Mouse (Mus musculus) midbrain, postnatal 0 days (tissue): ENCODE data around the gene Mmrn1. TPM values are rescaled to one million over a fixed set of nuclear protein-coding genes. Genes with fewer than 3 reads are reported as not detected.

ENCODE experiments used
- ATAC-seq: fragments of 200-750 bp; cut with Nextera tagmentation; 2 replicates; pipeline ENCODE4 v1.8.0; 2017; ENCODE audit warnings: moderate number of reproducible peaks, mild to moderate bottlenecking, moderate TSS enrichment, moderate library complexity; ENCODE audit not compliant: low FRiP score
- DNase-seq: peaks from one replicate; pipeline ENCODE4 v3.0.0-alpha.2; 2015; ENCODE audit warnings: low spot score
- H3K27ac ChIP-seq: fragments of 300-500 bp; sonication (generic); 2 replicates; pipeline ENCODE4 v1.5.1; 2014; ENCODE audit warnings: low read depth, mild to moderate bottlenecking, low read length, mixed read lengths
- H3K27me3 ChIP-seq: fragments of 300-500 bp; sonication (generic); 2 replicates; pipeline ENCODE4 v1.6.1; 2014; ENCODE audit warnings: low read length, control low read depth, mixed read lengths; ENCODE audit not compliant: insufficient read depth
- H3K36me3 ChIP-seq: fragments of 300-500 bp; sonication (generic); 2 replicates; pipeline ENCODE4 v1.6.1; 2014; ENCODE audit warnings: low read length, control low read depth, mixed read lengths; ENCODE audit not compliant: insufficient read depth
- H3K4me1 ChIP-seq: fragments of 300-500 bp; sonication (generic); 2 replicates; pipeline ENCODE4 v1.6.1; 2014; ENCODE audit warnings: mild to moderate bottlenecking, control low read depth, antibody characterized with exemption, low read length, mixed read lengths; ENCODE audit not compliant: insufficient read depth
- H3K4me2 ChIP-seq: fragments of 300-500 bp; sonication (generic); 2 replicates; pipeline ENCODE4 v1.6.1; 2014; ENCODE audit warnings: low read depth, mild to moderate bottlenecking, low read length, mixed read lengths; ENCODE audit not compliant: poor library complexity, severe bottlenecking
- H3K4me3 ChIP-seq: fragments of 300-500 bp; sonication (generic); 2 replicates; pipeline ENCODE4 v1.5.1; 2014; ENCODE audit warnings: low read depth, mild to moderate bottlenecking, low read length, moderate library complexity
- H3K9ac ChIP-seq: fragments of 300-500 bp; sonication (generic); replicated peaks from 2 replicates; pipeline ENCODE4 v1.6.1; 2014; ENCODE audit warnings: mild to moderate bottlenecking, low read length, moderate library complexity, mixed read lengths; ENCODE audit not compliant: poor library complexity, severe bottlenecking
- H3K9me3 ChIP-seq: fragments of 300-500 bp; sonication (generic); 2 replicates; pipeline ENCODE4 v1.6.1; 2016; ENCODE audit warnings: low read length, control low read depth
- CTCF ChIP-seq: IDR thresholded peaks from 2 replicates; pipeline ENCODE4 v1.5.1; 2016; ENCODE audit warnings: antibody characterized with exemption, mild to moderate bottlenecking
- WGBS: fragments of 180-500 bp; shearing (Covaris S2); extraction: QIAGEN DNeasy Blood & Tissue Kit; methylation state at CpG from one replicate; pipeline ENCODE4 v1.1.7; 2014; 5-methylcytosine and 5-hydroxymethylcytosine counted together
- polyA plus RNA-seq: library from polyadenylated mRNA; unstranded; fragments of >200 nt; fragmentation: Nextera tagmentation; extraction: Ambion mirVana; gene quantifications from 2 replicates; pipeline ENCODE4 v1.2.1, GENCODE M21; 2015
- total RNA-seq: library from RNA; depleted of rRNA; stranded (reverse); fragments of >200 nt; gene quantifications from 2 replicates; pipeline ENCODE4 v1.2.3, GENCODE M21; 2014

Mmrn1 gene
- total and polyA plus RNA-seq, 2 experiments from 2014 or later: 1.0 to 1.5 TPM

DNA sequence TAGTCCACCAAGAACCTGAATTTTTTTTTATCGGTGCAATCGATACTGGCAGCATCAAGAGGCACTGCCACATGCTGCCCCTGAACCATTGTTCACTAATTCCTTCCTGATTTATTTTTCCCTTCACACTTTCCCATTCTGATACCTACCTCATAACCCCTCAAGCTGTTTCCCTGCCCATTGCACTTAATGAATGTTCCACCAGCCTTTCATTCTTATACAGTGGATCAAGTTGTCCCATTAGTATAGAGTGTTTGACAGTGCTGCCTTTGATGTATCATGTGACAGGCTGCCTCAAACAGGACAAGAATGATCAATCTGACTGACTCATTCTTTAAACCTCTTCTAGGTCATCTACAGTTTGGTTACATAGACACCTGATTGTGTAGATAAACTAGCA is 37.9 kb downstream of the Mmrn1 start:
- Histone ChIP-seq H3K4me3 (no peak overlapping the region), H3K9me3 (no peaks in the 10 kb centered on the region), H3K36me3 (no peaks in the 10 kb centered on the region), H3K4me1 (no peaks in the 10 kb centered on the region), H3K9ac (no peak overlapping the region), H3K27me3 (no peaks in the 10 kb centered on the region), H3K27ac (no peak overlapping the region), H3K4me2 (no peak overlapping the region)
- WGBS: 63% methylated on average over 2 of the region's 2 CpGs
- DNase-seq: no peak
- TF ChIP-seq CTCF: no peak
- ATAC-seq: no peak

DNA sequence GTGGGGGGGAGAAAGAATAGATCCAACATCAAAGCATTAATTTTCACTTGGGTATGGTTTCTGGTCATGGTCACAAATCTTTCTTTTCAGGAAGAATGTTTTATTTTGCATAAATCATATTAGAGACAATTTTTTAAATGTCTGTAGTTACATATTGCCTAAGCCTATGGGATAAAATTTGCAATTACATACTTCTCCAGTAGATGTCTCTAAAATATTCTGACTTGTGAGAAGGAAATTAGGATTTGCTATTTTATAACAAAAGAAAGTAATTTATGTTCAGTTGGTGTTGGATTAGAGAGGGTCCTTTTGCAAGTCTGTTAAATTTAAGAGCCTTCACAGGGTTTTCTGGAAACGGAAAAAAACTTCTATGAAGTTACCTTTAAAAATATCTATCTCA is 39.0 kb downstream of the Mmrn1 start:
- 58% methylated on average over 1 of the region's 1 CpGs for WGBS
- Histone ChIP-seq H3K9me3 (no peaks in the 10 kb centered on the region), H3K4me3 (no peak overlapping the region), H3K36me3 (no peaks in the 10 kb centered on the region), H3K9ac (no peak overlapping the region), H3K27me3 (no peaks in the 10 kb centered on the region), H3K4me2 (no peak overlapping the region), H3K27ac (no peak overlapping the region), H3K4me1 (no peaks in the 10 kb centered on the region)
- no peak for ATAC-seq
- TF ChIP-seq CTCF: peak; percentile 57
- DNase-seq: peak; percentile 24

DNA sequence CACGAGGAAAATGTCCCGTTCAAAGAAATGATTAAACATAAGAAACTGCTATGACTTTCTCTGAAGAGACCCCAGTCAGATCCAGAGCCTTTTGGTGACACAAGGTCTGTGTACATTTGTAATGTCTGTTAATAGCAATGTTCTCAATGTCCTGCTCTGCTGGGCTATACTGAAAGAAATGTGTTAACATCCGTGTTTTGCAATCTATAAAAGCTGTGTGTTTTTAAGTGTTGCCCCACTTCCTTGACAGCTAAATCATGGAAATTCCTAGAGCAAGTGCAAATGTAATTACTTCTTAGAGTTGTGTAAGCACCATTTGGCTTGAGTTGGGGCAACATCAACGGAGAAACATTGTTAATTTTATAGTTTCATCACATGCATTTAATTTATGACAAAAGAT is 42.2 kb downstream of the Mmrn1 start:
- no peak for ATAC-seq
- no peaks in the 10 kb centered on the region for H3K36me3 ChIP-seq
- no peaks in the 10 kb centered on the region for H3K9me3 ChIP-seq
- no peaks in the 10 kb centered on the region for H3K27me3 ChIP-seq
- H3K9ac ChIP-seq: no peak overlapping the region
- H3K4me2 ChIP-seq: no peak overlapping the region
- TF ChIP-seq CTCF: no peak
- 90% methylated on average over 4 of the region's 4 CpGs for WGBS
- H3K4me1 ChIP-seq: no peaks in the 10 kb centered on the region
- H3K27ac ChIP-seq: no peak overlapping the region
- no peak overlapping the region for H3K4me3 ChIP-seq
- no peak for DNase-seq

DNA sequence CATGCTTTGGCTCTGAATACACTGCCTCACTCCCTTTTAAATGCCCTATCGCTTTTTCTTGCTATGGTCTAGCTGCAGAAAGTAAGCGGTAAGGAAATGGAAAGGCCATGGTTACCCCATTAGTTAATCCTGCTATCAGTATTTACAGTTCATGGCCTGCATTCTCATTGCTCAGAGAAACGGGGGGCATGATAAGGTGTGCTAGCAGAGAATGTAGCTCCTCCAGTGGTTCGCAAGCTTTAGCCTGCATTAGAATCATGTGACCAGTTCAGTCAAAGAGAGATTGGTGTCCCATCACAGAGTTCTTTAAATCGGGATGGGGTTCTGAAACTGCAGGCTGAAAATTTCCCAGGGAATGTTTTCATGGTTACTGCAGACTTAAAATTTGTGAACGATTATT is 44.6 kb downstream of the Mmrn1 start:
- ATAC-seq: no peak
- no peak overlapping the region for H3K4me3 ChIP-seq
- H3K4me1 ChIP-seq: no peaks in the 10 kb centered on the region
- H3K36me3 ChIP-seq: no peaks in the 10 kb centered on the region
- H3K4me2 ChIP-seq: no peak overlapping the region
- no peak overlapping the region for H3K27ac ChIP-seq
- 74% methylated on average over 6 of the region's 6 CpGs for WGBS
- DNase-seq: no peak
- H3K9me3 ChIP-seq: no peaks in the 10 kb centered on the region
- H3K27me3 ChIP-seq: no peaks in the 10 kb centered on the region
- TF ChIP-seq CTCF: no peak
- no peak overlapping the region for H3K9ac ChIP-seq

DNA sequence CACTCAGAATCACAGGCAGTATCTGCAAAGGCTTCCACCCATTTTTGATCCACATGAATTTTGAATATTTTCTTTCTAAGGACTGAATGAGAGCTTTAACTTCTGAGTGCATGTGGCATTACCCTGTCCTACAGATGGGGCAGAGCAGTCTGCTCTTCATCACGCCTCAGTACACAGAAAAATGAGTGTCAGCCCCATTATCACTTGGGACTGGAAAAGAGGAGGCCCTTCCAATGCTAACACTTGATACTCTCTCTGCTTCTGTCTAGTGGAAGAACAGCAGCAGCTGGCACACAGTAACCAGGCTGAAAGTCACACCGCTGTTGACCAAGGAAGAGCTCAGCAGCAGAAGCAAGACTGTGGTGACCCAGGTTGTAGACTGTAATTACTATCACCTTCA is 46.0 kb downstream of the Mmrn1 start:
- Histone ChIP-seq H3K9me3 (no peaks in the 10 kb centered on the region), H3K36me3 (no peaks in the 10 kb centered on the region), H3K27me3 (no peaks in the 10 kb centered on the region), H3K9ac (no peak overlapping the region), H3K4me1 (no peaks in the 10 kb centered on the region), H3K27ac (no peak overlapping the region), H3K4me3 (no peak overlapping the region), H3K4me2 (no peak overlapping the region)
- ATAC-seq (no peak), DNase-seq (peak; percentile 41)
- TF ChIP-seq CTCF: no peak
- WGBS: 87% methylated on average over 2 of the region's 2 CpGs

DNA sequence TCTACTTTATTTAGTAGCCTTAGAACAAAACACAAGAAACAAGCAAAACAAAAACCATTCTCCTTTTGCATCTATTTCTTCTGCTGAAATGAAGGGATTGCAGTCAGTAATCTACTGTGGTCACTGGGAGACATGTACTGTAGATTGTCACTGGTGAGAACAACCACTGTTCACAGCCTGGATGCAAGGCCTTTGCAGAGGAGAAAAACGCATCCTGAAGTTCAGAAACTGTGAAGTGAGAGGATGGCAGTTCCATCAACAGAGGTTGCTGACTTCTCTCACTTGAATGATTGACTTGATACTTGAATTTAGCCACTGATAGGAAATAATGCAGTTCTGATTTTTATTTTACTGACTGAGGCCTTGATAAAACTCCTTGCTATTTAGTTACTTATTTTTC is 53.8 kb downstream of the Mmrn1 start:
- H3K4me1 ChIP-seq: no peaks in the 10 kb centered on the region
- no peak overlapping the region for H3K9ac ChIP-seq
- no peak overlapping the region for H3K27ac ChIP-seq
- H3K9me3 ChIP-seq: no peaks in the 10 kb centered on the region
- 75% methylated on average over 1 of the region's 1 CpGs for WGBS
- H3K36me3 ChIP-seq: no peaks in the 10 kb centered on the region
- no peak overlapping the region for H3K4me3 ChIP-seq
- DNase-seq: no peak
- no peak for TF ChIP-seq CTCF
- H3K4me2 ChIP-seq: no peak overlapping the region
- H3K27me3 ChIP-seq: no peaks in the 10 kb centered on the region
- no peak for ATAC-seq
